Mouse (Mus musculus) bone marrow macrophage, adult 2 months (primary cell): ENCODE results near the gene Rims1.

Experiments
- CTCF ChIP-seq: IDR thresholded peaks from 2 replicates; pipeline ENCODE4 v1.5.1; 2012; ENCODE audit warnings: low read depth, mild to moderate bottlenecking, low read length, moderate library complexity
- POLR2A ChIP-seq: IDR thresholded peaks from 2 replicates; pipeline ENCODE4 v1.6.1; 2012; ENCODE audit warnings: mild to moderate bottlenecking, low read depth, low read length, borderline replicate concordance

DNA sequence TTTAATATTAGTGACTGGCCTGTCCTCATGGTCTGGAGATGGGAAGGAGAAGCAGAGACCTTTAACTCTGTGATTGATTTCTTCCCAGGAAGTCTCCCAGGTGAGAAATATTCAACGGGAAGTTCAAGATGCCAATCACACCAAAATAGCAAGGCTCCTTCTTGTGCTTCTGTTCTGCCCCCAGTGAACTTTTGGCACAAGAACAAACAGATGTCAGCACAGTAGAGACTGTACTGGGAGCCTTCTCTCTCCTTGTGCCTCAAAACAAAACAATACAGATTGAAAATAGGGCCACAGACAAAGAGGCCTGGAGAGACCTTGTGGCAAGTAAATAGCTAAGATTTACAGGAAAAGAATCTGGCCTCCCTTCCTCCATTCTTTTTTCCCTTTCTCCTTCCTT, 110.7 kb downstream of the Rims1 start:
- TF ChIP-seq CTCF (no peak), POLR2A (no peak)
